Mouse (Mus musculus): ENCODE measurements at regions not wholly inside any gene's neighbourhood (a gene's known extent, or its start where the extent isn't known, plus 50 kb on each side); places are given as distances from the start of the nearest gene placed in this dataset.

DNA sequence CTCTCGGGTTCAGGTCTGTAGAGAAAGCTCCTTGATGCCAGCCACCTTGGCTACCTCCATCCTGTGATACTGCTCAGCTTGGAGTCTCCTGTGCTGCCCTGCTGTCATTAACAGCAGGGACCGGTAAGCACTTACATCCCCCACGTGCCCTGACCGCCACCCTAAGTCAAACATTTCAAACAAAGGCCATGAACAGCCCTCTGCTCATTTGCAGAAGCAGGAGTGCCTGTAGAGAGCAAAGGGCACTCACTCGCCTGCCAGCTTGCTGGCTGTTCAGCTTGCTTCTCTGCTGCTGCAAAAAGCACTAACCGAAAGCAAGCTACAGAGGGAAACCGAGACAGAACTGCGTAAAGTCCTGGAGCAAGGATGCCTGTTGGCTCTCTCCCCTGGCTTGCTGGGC is 61.8 kb upstream of the Thy1 start:
- no peak for DNase-seq

DNA sequence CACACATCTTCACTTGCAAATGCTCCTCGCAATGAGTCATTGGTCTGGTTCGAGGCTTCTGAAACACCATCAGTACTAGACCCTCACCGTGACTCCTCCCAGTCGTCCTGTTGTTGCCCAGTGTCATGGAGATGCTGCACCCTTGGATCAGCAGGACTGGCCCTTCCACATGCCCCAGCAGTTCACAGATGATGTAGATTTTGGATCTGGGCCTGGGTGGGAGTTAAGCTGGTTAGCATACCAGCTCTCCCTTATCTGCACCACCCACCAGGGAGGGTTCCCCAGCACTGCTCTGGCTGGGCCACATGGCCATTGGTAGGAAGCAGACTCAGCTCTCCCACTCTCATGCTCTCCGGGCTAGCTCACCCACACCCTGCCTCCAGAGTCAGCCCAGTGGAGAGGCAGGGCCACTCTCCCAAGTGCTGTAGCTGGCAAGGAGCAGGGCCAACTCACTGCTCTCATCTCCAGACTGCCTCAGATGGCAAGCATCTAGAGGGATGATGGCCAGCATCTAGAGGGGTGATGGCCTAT is 60.8 kb upstream of the Thy1 start:
- DNase-seq, result no peak

DNA sequence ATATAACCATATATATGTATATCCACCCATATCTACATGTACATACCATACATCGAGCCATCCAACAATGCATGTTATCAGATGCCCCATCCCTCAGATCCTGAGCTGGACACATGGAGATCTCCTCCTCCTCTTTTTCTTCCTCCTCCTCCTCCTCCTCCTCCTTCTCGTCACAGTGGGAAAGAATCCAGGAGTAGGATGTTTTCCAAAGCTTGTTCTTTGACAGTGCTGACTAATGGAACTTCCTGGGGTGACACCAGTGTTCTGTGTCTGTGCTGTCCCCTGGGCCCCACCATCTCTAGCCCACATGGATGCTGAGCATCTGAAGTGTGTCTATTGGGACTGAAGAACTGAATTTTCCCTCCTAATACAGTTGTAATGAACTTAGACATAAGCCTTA is 60.0 kb upstream of the Thy1 start:
- no peak for DNase-seq

DNA sequence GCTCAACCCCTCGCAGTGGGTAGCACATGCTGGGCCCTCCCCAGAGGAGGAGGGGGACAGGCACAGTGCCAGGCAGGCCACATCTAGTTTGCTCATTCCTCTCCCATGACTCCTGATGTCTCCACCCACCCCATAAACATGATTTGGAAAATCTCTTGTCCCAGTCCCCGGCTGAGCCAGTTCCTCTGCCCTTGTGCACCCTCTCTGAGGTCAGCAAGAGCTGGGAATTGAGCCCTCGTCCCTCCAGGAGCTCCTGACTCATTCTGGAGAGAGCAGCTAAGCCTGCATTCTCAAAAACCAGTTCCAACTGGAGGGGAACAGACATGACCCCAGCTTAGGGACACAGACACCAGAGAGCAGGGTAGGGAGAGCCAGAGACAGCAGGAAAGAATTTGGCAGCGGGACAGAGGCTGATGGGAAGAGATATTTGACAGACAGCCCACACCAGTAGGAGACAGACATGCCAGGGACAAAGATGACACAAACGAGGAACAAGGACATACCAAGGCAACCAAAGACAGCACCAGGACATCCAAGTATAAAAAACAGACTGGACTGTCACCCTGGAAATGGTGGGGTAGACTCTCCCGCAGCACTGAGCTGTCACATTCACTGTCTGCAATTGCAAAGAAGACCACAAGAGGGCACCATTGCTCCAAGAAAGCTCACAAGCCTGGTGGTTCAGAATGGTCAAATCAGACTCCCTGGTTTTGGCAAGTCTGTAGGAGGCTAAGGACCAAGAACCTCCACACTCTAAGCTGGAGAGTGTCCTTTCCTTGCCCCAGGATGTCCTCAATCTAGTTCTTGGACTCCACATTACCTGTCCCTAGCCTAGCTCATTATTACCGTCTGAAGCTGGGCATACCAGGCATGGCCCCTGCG is 58.8 kb upstream of the Thy1 start:
- peak; percentile 83 for DNase-seq

DNA sequence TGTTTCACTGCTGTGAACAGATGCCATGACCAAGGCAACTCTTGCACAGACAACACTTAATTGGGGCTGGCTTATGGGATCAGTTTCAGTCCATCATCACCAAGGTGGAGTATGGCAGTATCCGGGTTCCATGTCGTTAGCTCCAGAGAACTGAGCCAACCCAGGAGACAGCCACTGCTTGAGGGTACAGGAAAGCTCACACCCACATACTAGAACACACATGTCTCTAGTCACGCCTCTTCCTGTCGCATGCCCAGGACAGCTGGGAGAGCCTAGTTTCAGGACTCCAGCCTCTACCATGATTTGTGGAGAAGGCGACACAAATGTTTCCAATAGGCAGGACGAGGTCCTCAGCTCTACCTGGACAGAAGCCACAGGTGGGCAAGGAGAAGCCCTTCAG is 55.2 kb upstream of the Thy1 start:
- DNase-seq, result no peak

DNA sequence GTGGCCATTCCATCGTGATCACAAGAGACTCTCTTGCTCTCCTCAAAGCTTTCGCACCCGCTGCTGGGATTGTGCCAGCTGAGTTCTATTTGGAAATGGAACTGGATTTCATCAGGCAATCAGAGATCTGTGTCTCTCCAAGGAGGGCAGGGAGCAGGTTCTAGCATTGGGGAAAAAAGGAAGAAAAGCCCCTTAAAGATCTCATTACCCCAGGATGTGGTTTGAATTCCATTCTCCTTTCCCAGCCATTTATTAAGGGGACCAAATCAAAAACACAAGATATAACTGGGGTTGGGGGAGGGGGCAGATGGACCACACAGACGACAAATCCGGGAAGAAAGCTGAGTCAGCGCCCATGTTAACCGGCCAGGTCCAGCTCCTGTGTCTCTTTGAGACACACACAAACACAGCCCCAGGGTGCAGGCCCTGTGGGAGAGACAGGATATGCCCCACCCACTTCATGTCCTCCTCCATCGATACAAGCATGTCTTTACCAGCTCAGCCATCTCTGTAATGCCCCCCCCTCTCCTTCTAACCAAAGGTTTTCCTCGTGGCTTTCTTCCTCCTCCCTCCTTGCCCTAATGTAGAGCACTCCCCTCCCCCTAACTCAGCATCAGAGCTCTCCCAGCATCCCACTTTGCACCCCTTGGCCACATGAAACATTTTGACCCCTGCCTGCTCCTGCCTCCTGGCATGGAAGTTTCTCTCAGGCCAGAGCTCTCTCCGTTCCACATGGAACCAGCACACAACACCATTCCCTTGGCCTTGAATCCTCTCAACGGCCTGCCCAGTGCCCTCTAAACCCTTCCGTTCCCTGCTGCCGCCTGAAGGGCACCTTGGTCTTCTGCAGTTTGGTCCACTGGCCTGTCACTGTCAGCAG is 54.0 kb upstream of the Thy1 start:
- DNase-seq, result peak; percentile 29

DNA sequence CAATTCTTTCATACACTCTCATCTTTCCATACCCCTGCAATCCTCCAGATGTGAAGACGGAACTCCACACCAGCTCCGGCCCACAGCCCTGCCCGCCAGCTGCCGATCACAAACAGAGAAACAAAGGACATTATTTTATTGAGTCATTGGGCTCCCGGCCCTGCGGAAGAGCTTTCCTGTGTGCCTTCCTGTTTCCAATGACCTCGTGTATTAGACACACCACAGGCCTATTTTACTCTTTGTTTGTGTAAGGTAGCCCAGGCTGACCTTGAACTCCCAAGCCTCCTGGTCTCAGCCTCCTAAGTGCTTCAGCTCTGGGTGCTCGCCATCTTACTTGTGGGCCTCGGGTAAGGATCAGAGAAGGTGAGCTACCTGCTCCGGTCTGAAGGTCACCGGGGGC is 53.1 kb upstream of the Thy1 start:
- no peak for DNase-seq

DNA sequence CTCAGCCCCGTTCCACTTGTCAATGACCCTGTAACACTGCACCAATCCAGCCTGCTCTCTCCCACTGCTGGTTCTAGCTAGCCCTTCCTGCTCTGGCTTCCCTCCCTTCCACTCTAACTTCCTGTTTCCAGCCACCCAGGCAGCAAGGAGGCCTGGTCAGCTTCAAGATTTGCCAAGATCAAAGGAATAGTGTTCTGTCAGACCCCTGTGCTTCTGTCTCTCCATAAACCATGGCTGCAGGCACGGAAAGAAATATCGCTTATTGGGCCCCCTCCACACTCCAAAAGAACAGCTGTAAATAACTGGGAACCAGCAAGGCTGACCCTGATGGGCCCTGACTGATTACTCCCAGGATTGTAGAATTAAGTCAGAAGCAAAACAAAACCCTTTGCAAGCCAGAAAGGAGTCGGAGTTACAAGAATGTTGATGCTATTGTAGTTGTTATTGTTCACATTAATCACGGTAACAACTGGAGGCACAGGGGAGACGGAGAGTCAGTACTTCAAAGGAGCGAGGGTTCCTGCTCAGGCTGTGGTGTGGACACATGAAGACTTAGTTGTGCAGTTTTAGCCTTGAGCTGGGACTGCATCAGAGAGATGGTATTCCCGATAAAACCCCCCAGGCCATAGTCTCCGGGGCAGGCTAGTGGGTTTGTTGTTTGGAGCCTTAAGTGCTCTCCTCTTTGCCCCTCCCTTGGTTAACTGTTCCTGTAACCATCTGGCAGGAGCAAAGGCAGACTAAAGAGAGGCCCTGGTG is 49.8 kb upstream of the Thy1 start:
- DNase-seq, result no peak
